Mouse (Mus musculus): ENCODE data around the gene Lnpk. TPM values are rescaled to one million over a fixed set of nuclear protein-coding genes. Genes with fewer than 3 reads are reported as not detected.

The Lnpk gene
- polyA plus RNA-seq (2016; fragmentation: Nextera tagmentation; extraction: Ambion mirVana), result 24.9 and 26.6 TPM in 2 replicates

- peaks cover 16% of the 10 kb centered on the region for H3K4me1 ChIP-seq
- H3K4me2 ChIP-seq, result peak within 1 kb of the TSS; percentile 91
- no peaks in the 10 kb centered on the region for H3K36me3 ChIP-seq
- under 1% methylated on average over 32 of the region's 34 CpGs for WGBS (ENCODE audit: insufficient replicate concordance)
- H3K4me3 ChIP-seq, result peak within 1 kb of the TSS; percentile 98
- no peaks in the 10 kb centered on the region for H3K9me3 ChIP-seq (replicated peaks)
- ATAC-seq, result peak; percentile 99
- H3K27ac ChIP-seq, result peak within 1 kb of the TSS; percentile 96
- peak within 1 kb of the TSS; percentile 98 for H3K9ac ChIP-seq
- no peaks in the 10 kb centered on the region; the same call in 1 of the 2 replicates for H3K27me3 ChIP-seq (replicated peaks)
These were observed at the start of gene Lnpk for GRCm38 (mm10) chr2:74578843-74579489. Lnpk (minus strand) TSS chr2:74579435.

- Histone ChIP-seq H3K36me3 (no peaks in the 10 kb centered on the region), H3K9me3 (replicated peaks) (no peaks in the 10 kb centered on the region), H3K27ac (no peak overlapping the region), H3K4me3 (no peak overlapping the region), H3K27me3 (replicated peaks) (no peaks in the 10 kb centered on the region), H3K4me1 (no peaks in the 10 kb centered on the region), H3K4me2 (no peak overlapping the region), H3K9ac (no peak overlapping the region)
- WGBS (ENCODE audit: insufficient replicate concordance), result 79% methylated on average over 10 of the region's 10 CpGs
- ATAC-seq, result no peak
These were observed 41.1 kb upstream of the Lnpk start for GRCm38 (mm10) chr2:74620368-74620767.

- H3K27ac ChIP-seq, result no peak overlapping the region
- H3K36me3 ChIP-seq, result no peaks in the 10 kb centered on the region
These were observed 40.5 kb upstream of the Lnpk start for GRCm38 (mm10) chr2:74619676-74620246.

GRCm38 (mm10) chr2:74617706-74618105, 38.5 kb upstream of the Lnpk start:
- no peak overlapping the region for H3K4me2 ChIP-seq
- H3K27me3 ChIP-seq (replicated peaks), result no peaks in the 10 kb centered on the region
- H3K4me1 ChIP-seq, result no peaks in the 10 kb centered on the region
- no peak for ATAC-seq
- H3K9ac ChIP-seq, result no peak overlapping the region
- H3K27ac ChIP-seq, result no peak overlapping the region
- H3K4me3 ChIP-seq, result no peak overlapping the region
- no peaks in the 10 kb centered on the region for H3K36me3 ChIP-seq
- 71% methylated on average over 9 of the region's 9 CpGs for WGBS (ENCODE audit: insufficient replicate concordance)
- no peaks in the 10 kb centered on the region for H3K9me3 ChIP-seq (replicated peaks)

More at GRCm38 (mm10) chr2:74619676-74620246, 40.5 kb upstream of the Lnpk start:
- no peak overlapping the region for H3K9ac ChIP-seq
- no peaks in the 10 kb centered on the region for H3K9me3 ChIP-seq (replicated peaks)
- no peaks in the 10 kb centered on the region for H3K27me3 ChIP-seq (replicated peaks)
- WGBS (ENCODE audit: insufficient replicate concordance), result 69% methylated on average over 3 of the region's 3 CpGs
- no peak overlapping the region for H3K4me2 ChIP-seq
- H3K4me3 ChIP-seq, result no peak overlapping the region
- H3K4me1 ChIP-seq, result no peaks in the 10 kb centered on the region
- ATAC-seq, result no peak

- no peak overlapping the region for H3K4me2 ChIP-seq
- no peaks in the 10 kb centered on the region for H3K4me1 ChIP-seq
- H3K4me3 ChIP-seq, result no peak overlapping the region
- no peaks in the 10 kb centered on the region for H3K27me3 ChIP-seq (replicated peaks)
- WGBS (ENCODE audit: insufficient replicate concordance), result 66% methylated on average over 4 of the region's 4 CpGs
- H3K9ac ChIP-seq, result no peak overlapping the region
- no peak overlapping the region for H3K27ac ChIP-seq
- no peaks in the 10 kb centered on the region for H3K9me3 ChIP-seq (replicated peaks)
- ATAC-seq, result no peak
- no peaks in the 10 kb centered on the region for H3K36me3 ChIP-seq
These were observed 32.2 kb upstream of the Lnpk start for GRCm38 (mm10) chr2:74611406-74611805.

- no peak for ATAC-seq
These were observed 30.1 kb upstream of the Lnpk start for GRCm38 (mm10) chr2:74609350-74609749.

GRCm38 (mm10) chr2:74606087-74606760, 27.0 kb upstream of the Lnpk start:
- Histone ChIP-seq H3K4me3 (no peak overlapping the region), H3K27me3 (replicated peaks) (no peaks in the 10 kb centered on the region), H3K9ac (no peak overlapping the region), H3K36me3 (no peaks in the 10 kb centered on the region), H3K4me2 (no peak overlapping the region), H3K4me1 (no peaks in the 10 kb centered on the region), H3K9me3 (replicated peaks) (no peaks in the 10 kb centered on the region), H3K27ac (no peak overlapping the region)
- 31% methylated on average over 5 of the region's 5 CpGs for WGBS (ENCODE audit: insufficient replicate concordance)
- no peak for ATAC-seq

More at GRCm38 (mm10) chr2:74609350-74609749, 30.1 kb upstream of the Lnpk start:
- H3K9me3 ChIP-seq (replicated peaks), result no peaks in the 10 kb centered on the region
- H3K36me3 ChIP-seq, result no peaks in the 10 kb centered on the region
- H3K4me1 ChIP-seq, result no peaks in the 10 kb centered on the region
- no peak overlapping the region for H3K9ac ChIP-seq
- no peak overlapping the region for H3K27ac ChIP-seq
- no peaks in the 10 kb centered on the region for H3K27me3 ChIP-seq (replicated peaks)
- H3K4me2 ChIP-seq, result no peak overlapping the region
- no peak overlapping the region for H3K4me3 ChIP-seq

DNA sequence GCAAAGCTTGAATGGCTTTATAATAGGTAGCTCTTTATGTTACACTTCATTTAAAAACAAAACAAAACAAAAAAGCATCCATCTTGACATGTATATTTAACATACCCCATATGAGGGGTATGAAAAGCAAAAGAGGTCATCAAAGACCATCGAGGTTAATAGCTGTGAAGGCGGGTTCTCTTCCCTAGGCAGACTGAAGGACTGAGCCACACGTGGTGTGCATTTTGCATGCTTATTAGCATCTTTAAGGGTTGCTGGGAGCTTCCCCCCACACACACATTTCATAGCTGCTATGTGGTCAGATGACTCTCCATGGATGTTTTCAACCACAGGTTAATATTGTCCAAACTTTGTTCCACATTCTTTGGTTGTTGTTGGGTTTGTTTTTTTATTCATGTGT, 24.8 kb upstream of the Lnpk start:
- Histone ChIP-seq H3K4me3 (no peak overlapping the region), H3K9ac (no peak overlapping the region), H3K36me3 (no peaks in the 10 kb centered on the region), H3K4me2 (no peak overlapping the region), H3K27ac (no peak overlapping the region), H3K4me1 (no peaks in the 10 kb centered on the region), H3K9me3 (replicated peaks) (no peaks in the 10 kb centered on the region), H3K27me3 (replicated peaks) (no peaks in the 10 kb centered on the region)
- WGBS (ENCODE audit: insufficient replicate concordance), result 44% methylated on average over 3 of the region's 3 CpGs
- no peak for ATAC-seq

GRCm38 (mm10) chr2:74602483-74602882, 23.2 kb upstream of the Lnpk start:
- no peaks in the 10 kb centered on the region for H3K36me3 ChIP-seq
- H3K4me3 ChIP-seq, result no peak overlapping the region
- no peak overlapping the region for H3K27ac ChIP-seq
- H3K9me3 ChIP-seq (replicated peaks), result no peaks in the 10 kb centered on the region
- H3K4me1 ChIP-seq, result no peaks in the 10 kb centered on the region
- no peak overlapping the region for H3K4me2 ChIP-seq
- H3K27me3 ChIP-seq (replicated peaks), result no peaks in the 10 kb centered on the region
- no peak for ATAC-seq
- WGBS (ENCODE audit: insufficient replicate concordance), result 60% methylated on average over 5 of the region's 5 CpGs
- H3K9ac ChIP-seq, result no peak overlapping the region

GRCm38 (mm10) chr2:74597169-74597568, 17.9 kb upstream of the Lnpk start:
- Histone ChIP-seq H3K9me3 (replicated peaks) (no peaks in the 10 kb centered on the region), H3K9ac (no peak overlapping the region), H3K4me3 (no peak overlapping the region), H3K27me3 (replicated peaks) (no peaks in the 10 kb centered on the region), H3K27ac (no peak overlapping the region), H3K36me3 (no peaks in the 10 kb centered on the region), H3K4me1 (no peaks in the 10 kb centered on the region), H3K4me2 (no peak overlapping the region)
- ATAC-seq, result no peak
- WGBS (ENCODE audit: insufficient replicate concordance), result 63% methylated on average over 3 of the region's 3 CpGs

DNA sequence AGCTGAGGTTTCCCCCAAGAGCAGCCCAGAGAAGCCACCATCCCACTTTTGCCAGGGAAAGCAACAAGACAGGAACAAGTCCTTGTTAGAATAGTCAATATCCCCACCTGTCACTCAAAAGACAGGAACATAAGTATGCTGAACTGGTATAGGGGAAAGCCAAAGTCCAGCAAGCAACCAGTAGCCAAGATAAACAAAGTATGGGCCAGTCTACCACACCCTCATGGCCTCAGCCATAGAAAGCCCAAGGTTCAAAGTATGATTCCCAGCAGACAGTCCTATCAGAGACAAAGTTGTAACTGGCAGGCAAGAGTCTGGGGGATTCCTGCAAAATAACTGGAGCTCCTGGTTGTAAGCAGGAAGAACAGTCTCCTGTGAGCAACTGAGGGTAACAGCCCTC, 16.9 kb upstream of the Lnpk start:
- no peak for ATAC-seq
- Histone ChIP-seq H3K4me2 (no peak overlapping the region), H3K4me3 (no peak overlapping the region), H3K36me3 (no peaks in the 10 kb centered on the region), H3K27me3 (replicated peaks) (no peaks in the 10 kb centered on the region), H3K9ac (no peak overlapping the region), H3K4me1 (no peaks in the 10 kb centered on the region), H3K9me3 (replicated peaks) (no peaks in the 10 kb centered on the region), H3K27ac (no peak overlapping the region)

GRCm38 (mm10) chr2:74578146-74578842, 941 bp downstream of the Lnpk start:
- no peaks in the 10 kb centered on the region for H3K9me3 ChIP-seq (replicated peaks)
- no peaks in the 10 kb centered on the region for H3K36me3 ChIP-seq
- peak overlapping the region; percentile 98 for H3K9ac ChIP-seq
- under 1% methylated on average over 55 of the region's 55 CpGs for WGBS (ENCODE audit: insufficient replicate concordance)
- H3K4me3 ChIP-seq, result peak overlapping the region; percentile 98
- no peaks in the 10 kb centered on the region; the same call in 1 of the 2 replicates for H3K27me3 ChIP-seq (replicated peaks)
- ATAC-seq, result peak; percentile 65
- peak overlapping the region; percentile 91 for H3K4me2 ChIP-seq
- peak overlapping the region; percentile 96 for H3K27ac ChIP-seq
- H3K4me1 ChIP-seq, result peaks cover 16% of the 10 kb centered on the region
